Mouse (Mus musculus): Measurements from ENCODE around the gene Ubap1.

The Ubap1 gene

DNA sequence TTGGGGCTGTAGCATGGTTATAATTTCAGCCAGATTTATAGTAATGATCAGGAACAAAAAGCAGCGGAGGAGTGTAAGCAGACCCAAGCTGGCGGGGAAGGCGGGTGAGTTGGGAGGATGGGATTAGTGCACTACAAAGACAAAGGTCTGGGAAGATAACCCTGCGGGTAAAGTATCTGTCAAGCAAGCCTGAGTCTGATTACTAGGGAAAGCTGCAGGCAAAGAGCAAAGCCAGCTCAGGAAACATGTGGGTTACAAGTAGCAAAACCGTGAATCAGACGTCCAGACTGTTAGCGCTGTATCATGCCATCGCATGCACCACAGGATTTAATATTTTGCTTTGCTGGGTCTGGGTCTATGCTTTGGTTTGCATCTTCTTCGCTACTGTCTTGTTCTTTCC, 57.8 kb downstream of the Ubap1 start:
- intact Hi-C loops (cut with DNase I) = no loop called here

DNA sequence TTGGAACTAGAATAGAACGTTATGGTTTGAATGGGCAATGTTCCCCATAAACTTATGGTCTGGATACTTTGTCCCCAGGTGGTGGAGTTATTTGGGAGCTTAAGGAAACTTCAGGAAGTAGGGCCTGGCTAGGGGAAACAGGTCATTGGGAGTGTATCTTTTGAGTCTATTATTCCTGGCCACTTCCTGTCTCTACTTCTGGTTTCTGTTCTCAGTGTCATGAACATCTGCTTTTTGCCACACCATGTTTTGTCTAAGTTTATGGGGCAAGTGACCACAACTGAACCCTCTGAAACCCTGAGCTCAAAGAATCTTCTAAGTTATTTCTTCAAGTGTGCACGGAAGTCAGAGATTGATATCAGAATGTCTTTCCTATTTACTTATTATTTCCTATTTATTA, 58.6 kb downstream of the Ubap1 start:
- intact Hi-C loops (cut with DNase I) = no loop called here

DNA sequence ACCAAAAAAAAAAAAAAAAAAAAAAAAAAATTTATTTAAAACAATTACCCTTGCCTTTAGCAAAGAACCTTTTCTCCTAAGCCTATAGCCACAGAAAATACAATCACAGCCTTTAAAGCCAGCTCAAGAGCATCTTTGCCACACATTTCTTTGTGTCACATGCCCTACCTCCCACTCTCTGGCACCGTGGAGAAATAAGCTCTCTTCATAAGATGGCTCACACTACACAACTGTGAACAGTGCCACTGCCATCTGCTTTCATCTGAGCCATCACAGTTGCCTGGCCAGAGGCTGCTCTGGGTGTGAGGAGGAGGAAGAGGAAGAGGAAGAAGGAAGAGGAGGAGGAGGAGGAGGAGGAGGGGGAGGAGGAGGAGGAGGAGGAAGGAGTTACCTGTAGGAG, 60.5 kb downstream of the Ubap1 start:
- intact Hi-C loops (cut with DNase I) = no loop called here

DNA sequence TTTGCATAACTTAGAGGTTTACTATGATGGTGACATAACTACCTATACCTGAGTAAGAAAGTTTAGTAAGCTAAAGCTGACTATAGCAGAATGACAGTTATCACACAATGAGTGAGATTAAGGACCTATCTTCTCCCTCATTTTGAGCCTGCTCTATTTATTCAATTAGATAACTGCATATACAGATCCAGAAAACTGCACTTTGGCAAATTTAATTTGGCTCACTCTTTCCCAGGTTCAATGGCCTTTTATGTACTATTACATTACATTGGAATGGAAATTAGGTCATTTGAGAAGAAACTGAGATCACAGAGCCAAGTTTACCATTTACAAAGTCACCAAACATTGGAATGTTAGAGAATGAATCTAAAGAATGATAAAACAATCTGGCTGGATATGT, 68.2 kb downstream of the Ubap1 start:
- intact Hi-C loops (cut with DNase I) = no loop called here

DNA sequence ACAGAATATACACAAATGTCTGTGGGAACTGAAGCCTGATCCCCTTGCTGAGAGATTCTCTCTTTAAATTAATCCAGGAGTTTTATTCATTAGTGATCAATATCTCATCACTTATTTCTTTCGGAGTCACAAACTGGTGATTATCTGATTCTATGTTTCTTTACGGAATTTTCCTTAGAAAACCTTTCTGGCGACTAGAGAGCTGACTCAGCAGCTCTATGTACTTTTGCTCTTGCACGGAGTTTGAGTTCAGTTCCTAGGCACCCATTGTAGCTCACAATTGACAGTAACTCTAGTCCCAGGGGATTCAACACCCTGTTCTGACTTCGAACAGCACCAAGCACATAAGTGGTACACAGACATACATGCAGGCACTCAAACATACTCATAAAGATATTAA, 90.1 kb downstream of the Ubap1 start:
- intact Hi-C loops (cut with DNase I) = no loop called here

All from adrenal gland (tissue).